Mouse (Mus musculus): ENCODE measurements around the gene Tmco4. TPM values are rescaled to one million over a fixed set of nuclear protein-coding genes. Genes with fewer than 3 reads are reported as not detected.

Gene Tmco4
- polyA plus RNA-seq, 1 experiment: 3.2 TPM

- no peak for TF ChIP-seq FLI1 (IDR thresholded peaks at IDR 0.05; ENCODE audit: low read length)
- no peak for TF ChIP-seq GATA1 (IDR thresholded peaks at IDR 0.05; ENCODE audit: borderline replicate concordance, low read length)
- Histone ChIP-seq H3K27me3 (replicated peaks) (peaks cover 77% of the 10 kb centered on the region), H3K4me3 (replicated peaks) (no peak overlapping the region), H3K4me1 (peaks cover 8% of the 10 kb centered on the region; the same call in 1 of the 2 replicates), H3K9me3 (no peaks in the 10 kb centered on the region), H3K36me3 (replicated peaks; ENCODE audit: low read length) (no peaks in the 10 kb centered on the region)
Observed at GRCm38 (mm10) chr4:139081270-139081931, 108.7 kb downstream of the Tmco4 start.

GRCm38 (mm10) chr4:139082790-139083564, 110.3 kb downstream of the Tmco4 start:
- TF ChIP-seq FLI1 (IDR thresholded peaks at IDR 0.05; ENCODE audit: low read length) (no peak), GATA1 (IDR thresholded peaks at IDR 0.05; ENCODE audit: borderline replicate concordance, low read length) (no peak)
- Histone ChIP-seq H3K27me3 (replicated peaks) (peaks cover 78% of the 10 kb centered on the region), H3K9me3 (no peaks in the 10 kb centered on the region), H3K4me3 (replicated peaks) (no peak overlapping the region), H3K36me3 (replicated peaks; ENCODE audit: low read length) (no peaks in the 10 kb centered on the region), H3K4me1 (peaks cover 16% of the 10 kb centered on the region; the same call in 1 of the 2 replicates)

GRCm38 (mm10) chr4:139085337-139085736, 112.6 kb downstream of the Tmco4 start:
- Histone ChIP-seq H3K4me1 (peaks cover 17% of the 10 kb centered on the region), H3K9me3 (no peaks in the 10 kb centered on the region), H3K27me3 (replicated peaks) (peaks cover 89% of the 10 kb centered on the region), H3K36me3 (replicated peaks; ENCODE audit: low read length) (no peaks in the 10 kb centered on the region), H3K4me3 (replicated peaks) (no peak overlapping the region)
- no peak for TF ChIP-seq FLI1 (IDR thresholded peaks at IDR 0.05; ENCODE audit: low read length)
- TF ChIP-seq GATA1 (IDR thresholded peaks at IDR 0.05; ENCODE audit: borderline replicate concordance, low read length): no peak

GRCm38 (mm10) chr4:139086037-139086436, 113.3 kb downstream of the Tmco4 start:
- TF ChIP-seq FLI1 (IDR thresholded peaks at IDR 0.05; ENCODE audit: low read length) (no peak), GATA1 (IDR thresholded peaks at IDR 0.05; ENCODE audit: borderline replicate concordance, low read length) (no peak)
- H3K27me3 ChIP-seq (replicated peaks): peaks cover 91% of the 10 kb centered on the region
- no peaks in the 10 kb centered on the region for H3K36me3 ChIP-seq (replicated peaks; ENCODE audit: low read length)
- H3K9me3 ChIP-seq: no peaks in the 10 kb centered on the region
- H3K4me3 ChIP-seq (replicated peaks): no peak overlapping the region
- peaks cover 24% of the 10 kb centered on the region for H3K4me1 ChIP-seq

- TF ChIP-seq FLI1 (IDR thresholded peaks at IDR 0.05; ENCODE audit: low read length): no peak
- TF ChIP-seq GATA1 (IDR thresholded peaks at IDR 0.05; ENCODE audit: borderline replicate concordance, low read length): no peak
- Histone ChIP-seq H3K36me3 (replicated peaks; ENCODE audit: low read length) (no peaks in the 10 kb centered on the region), H3K9me3 (no peaks in the 10 kb centered on the region), H3K27me3 (replicated peaks) (peaks cover 92% of the 10 kb centered on the region), H3K4me3 (replicated peaks) (no peak overlapping the region), H3K4me1 (peaks cover 27% of the 10 kb centered on the region)
Observed at GRCm38 (mm10) chr4:139086984-139087383, 114.3 kb downstream of the Tmco4 start.

GRCm38 (mm10) chr4:139088982-139089671, 116.4 kb downstream of the Tmco4 start:
- TF ChIP-seq GATA1 (IDR thresholded peaks at IDR 0.05; ENCODE audit: borderline replicate concordance, low read length) (no peak), FLI1 (IDR thresholded peaks at IDR 0.05; ENCODE audit: low read length) (no peak)
- Histone ChIP-seq H3K9me3 (peaks cover 4% of the 10 kb centered on the region; the same call in 1 of the 2 replicates), H3K27me3 (replicated peaks) (peaks cover 95% of the 10 kb centered on the region), H3K4me3 (replicated peaks) (no peak overlapping the region), H3K4me1 (peaks cover 39% of the 10 kb centered on the region), H3K36me3 (replicated peaks; ENCODE audit: low read length) (no peaks in the 10 kb centered on the region)

GRCm38 (mm10) chr4:139090303-139090940, 117.7 kb downstream of the Tmco4 start:
- H3K4me1 ChIP-seq: peaks cover 35% of the 10 kb centered on the region
- H3K9me3 ChIP-seq: peaks cover 12% of the 10 kb centered on the region
- TF ChIP-seq GATA1 (IDR thresholded peaks at IDR 0.05; ENCODE audit: borderline replicate concordance, low read length) (no peak), FLI1 (IDR thresholded peaks at IDR 0.05; ENCODE audit: low read length) (no peak)
- no peak overlapping the region for H3K4me3 ChIP-seq (replicated peaks)
- H3K27me3 ChIP-seq (replicated peaks): peaks cover 95% of the 10 kb centered on the region
- no peaks in the 10 kb centered on the region for H3K36me3 ChIP-seq (replicated peaks; ENCODE audit: low read length)

- Histone ChIP-seq H3K36me3 (replicated peaks; ENCODE audit: low read length) (no peaks in the 10 kb centered on the region), H3K4me3 (replicated peaks) (no peak overlapping the region), H3K27me3 (replicated peaks) (peaks cover 97% of the 10 kb centered on the region), H3K4me1 (peaks cover 35% of the 10 kb centered on the region), H3K9me3 (peaks cover 14% of the 10 kb centered on the region)
- TF ChIP-seq FLI1 (IDR thresholded peaks at IDR 0.05; ENCODE audit: low read length): no peak
- no peak for TF ChIP-seq GATA1 (IDR thresholded peaks at IDR 0.05; ENCODE audit: borderline replicate concordance, low read length)
Observed at GRCm38 (mm10) chr4:139091066-139091465, 118.4 kb downstream of the Tmco4 start.
